Mouse (Mus musculus) limb, embryonic 10.5 days (tissue): ENCODE data around the gene Slc6a12. TPM values are rescaled to one million over a fixed set of nuclear protein-coding genes. Genes with fewer than 3 reads are reported as not detected.
A peak's percentile ranks its signal among the peaks of the same experiment; 100 is the strongest.

Experiments
- DNase-seq: peaks from one replicate; pipeline ENCODE4 v3.0.0-alpha.2; 2017; ENCODE audit warnings: low spot score
- H3K27ac ChIP-seq: fragments of 300-500 bp; sonication (generic); 2 replicates; pipeline ENCODE4 v1.5.1; 2016; ENCODE audit warnings: mild to moderate bottlenecking
- H3K27me3 ChIP-seq: fragments of 300-500 bp; sonication (generic); 2 replicates; pipeline ENCODE4 v1.6.1; 2016; ENCODE audit warnings: low read depth, mild to moderate bottlenecking; ENCODE audit not compliant: poor library complexity, severe bottlenecking
- H3K36me3 ChIP-seq: fragments of 300-500 bp; sonication (generic); 2 replicates; pipeline ENCODE4 v1.6.1; 2016; ENCODE audit warnings: mild to moderate bottlenecking, moderate library complexity
- H3K4me1 ChIP-seq: fragments of 300-500 bp; sonication (generic); 2 replicates; pipeline ENCODE4 v1.6.1; 2016
- H3K4me3 ChIP-seq: fragments of 300-500 bp; sonication (generic); 2 replicates; pipeline ENCODE4 v1.5.1; 2016; ENCODE audit warnings: mild to moderate bottlenecking, moderate library complexity
- H3K9me3 ChIP-seq: fragments of 300-500 bp; sonication (generic); replicated peaks from 2 replicates; pipeline ENCODE4 v1.6.1; 2016; ENCODE audit warnings: mild to moderate bottlenecking
- WGBS: fragments of 180-500 bp; shearing (Covaris S2); methylation state at CpG from one replicate; pipeline ENCODE4 v1.1.7; 2016; 5-methylcytosine and 5-hydroxymethylcytosine counted together
- polyA plus RNA-seq: library from polyadenylated mRNA; unstranded; fragments of >200 nt; fragmentation: Nextera tagmentation; extraction: Ambion mirVana; gene quantifications from 2 replicates; pipeline ENCODE4 v1.2.1, GENCODE M21; 2016

Slc6a12 gene
- polyA plus RNA-seq, 1 experiment from 2014 or later: 0.55 TPM

GRCm38 (mm10) chr6:121326486-121327069, 16.3 kb upstream of the Slc6a12 start:
- no peak for DNase-seq
- Histone ChIP-seq H3K9me3 (no peaks in the 10 kb centered on the region), H3K4me1 (peaks cover 38% of the 10 kb centered on the region), H3K27me3 (0 out of 2 replicates have a peak, but pooled peaks cover 3% of the 10 kb centered on the region), H3K36me3 (no peaks in the 10 kb centered on the region), H3K4me3 (no peak overlapping the region), H3K27ac (0 out of 2 replicates have a peak overlapping the region, but pooled peaks have one; percentile 42)
- 38% methylated on average over 10 of the region's 10 CpGs for WGBS

- WGBS: 67% methylated on average over 9 of the region's 9 CpGs
- Histone ChIP-seq H3K36me3 (no peaks in the 10 kb centered on the region), H3K4me3 (no peak overlapping the region), H3K27me3 (0 out of 2 replicates have a peak, but pooled peaks cover 3% of the 10 kb centered on the region), H3K27ac (no peak overlapping the region; the same call in 1 of the 2 replicates), H3K4me1 (peaks cover 38% of the 10 kb centered on the region), H3K9me3 (no peaks in the 10 kb centered on the region)
- no peak for DNase-seq
Measured at GRCm38 (mm10) chr6:121328417-121328884, 14.4 kb upstream of the Slc6a12 start.

DNA sequence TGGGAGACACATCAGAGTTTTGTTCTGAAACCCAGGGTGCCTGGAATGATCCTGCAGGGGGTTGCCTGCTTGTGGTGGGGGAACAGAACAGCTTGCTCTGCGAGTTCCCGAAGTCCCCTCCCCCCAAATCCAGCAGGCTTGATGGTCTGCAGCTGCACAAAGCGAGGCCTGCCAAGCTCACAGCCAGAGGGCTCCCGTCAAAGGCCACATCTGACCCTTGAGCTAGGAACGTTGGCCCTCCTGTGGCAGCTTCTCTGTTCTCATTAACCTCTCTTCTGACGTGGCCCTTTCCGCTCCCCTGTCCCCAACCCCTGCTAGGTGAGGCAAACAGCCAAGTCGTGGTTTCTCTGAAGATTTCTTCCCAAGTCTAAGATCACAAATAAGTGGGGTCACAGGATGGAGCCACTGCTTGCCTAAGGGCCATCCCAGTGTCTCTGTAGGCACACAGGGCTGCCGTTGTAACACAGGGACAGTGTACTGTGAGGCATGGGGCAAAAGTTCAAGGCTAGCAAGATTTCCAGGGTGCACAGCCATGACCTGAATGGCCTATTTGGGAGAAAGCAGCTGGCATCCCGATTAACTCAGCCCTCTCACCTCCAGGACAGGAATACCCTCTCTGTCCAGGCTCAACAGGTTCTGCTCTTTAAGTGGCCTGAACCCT, 12.9 kb upstream of the Slc6a12 start:
- Histone ChIP-seq H3K9me3 (no peaks in the 10 kb centered on the region), H3K4me3 (no peak overlapping the region), H3K27ac (peak overlapping the region; percentile 70), H3K27me3 (0 out of 2 replicates have a peak, but pooled peaks cover 3% of the 10 kb centered on the region), H3K4me1 (peaks cover 38% of the 10 kb centered on the region), H3K36me3 (no peaks in the 10 kb centered on the region)
- 15% methylated on average over 10 of the region's 10 CpGs for WGBS
- DNase-seq: peak; percentile 62

GRCm38 (mm10) chr6:121335841-121336240, 7.0 kb upstream of the Slc6a12 start:
- Histone ChIP-seq H3K4me3 (no peak overlapping the region), H3K27ac (no peak overlapping the region), H3K9me3 (no peaks in the 10 kb centered on the region), H3K4me1 (peaks cover 4% of the 10 kb centered on the region; the same call in 1 of the 2 replicates), H3K36me3 (no peaks in the 10 kb centered on the region), H3K27me3 (peaks cover 12% of the 10 kb centered on the region; the same call in 1 of the 2 replicates)
- WGBS: 79% methylated on average over 9 of the region's 9 CpGs
- DNase-seq: no peak

GRCm38 (mm10) chr6:121336558-121336957, 6.3 kb upstream of the Slc6a12 start:
- Histone ChIP-seq H3K4me1 (peaks cover 4% of the 10 kb centered on the region; the same call in 1 of the 2 replicates), H3K27ac (no peak overlapping the region), H3K9me3 (no peaks in the 10 kb centered on the region), H3K4me3 (no peak overlapping the region), H3K27me3 (peaks cover 17% of the 10 kb centered on the region; the same call in 1 of the 2 replicates), H3K36me3 (no peaks in the 10 kb centered on the region)
- no peak for DNase-seq
- whole genome bisulfite sequencing: 73% methylated on average over 8 of the region's 8 CpGs

- H3K36me3 ChIP-seq: no peaks in the 10 kb centered on the region
- H3K4me1 ChIP-seq: peaks cover 4% of the 10 kb centered on the region; the same call in 1 of the 2 replicates
- no peak overlapping the region for H3K27ac ChIP-seq
- 95% methylated on average over 9 of the region's 9 CpGs for WGBS
- no peak overlapping the region for H3K4me3 ChIP-seq
- DNase-seq: no peak
- no peaks in the 10 kb centered on the region for H3K9me3 ChIP-seq
- peaks cover 22% of the 10 kb centered on the region for H3K27me3 ChIP-seq
Measured at GRCm38 (mm10) chr6:121337229-121337628, 5.6 kb upstream of the Slc6a12 start.

- peaks cover 25% of the 10 kb centered on the region for H3K27me3 ChIP-seq
- peaks cover 10% of the 10 kb centered on the region for H3K4me1 ChIP-seq
- WGBS: 32% methylated on average over 3 of the region's 3 CpGs
- H3K27ac ChIP-seq: no peak overlapping the region
- no peaks in the 10 kb centered on the region for H3K36me3 ChIP-seq
- peak; percentile 82 for DNase-seq
- H3K4me3 ChIP-seq: no peak overlapping the region
- no peaks in the 10 kb centered on the region for H3K9me3 ChIP-seq
Measured at GRCm38 (mm10) chr6:121337770-121338518, 4.9 kb upstream of the Slc6a12 start.

DNA sequence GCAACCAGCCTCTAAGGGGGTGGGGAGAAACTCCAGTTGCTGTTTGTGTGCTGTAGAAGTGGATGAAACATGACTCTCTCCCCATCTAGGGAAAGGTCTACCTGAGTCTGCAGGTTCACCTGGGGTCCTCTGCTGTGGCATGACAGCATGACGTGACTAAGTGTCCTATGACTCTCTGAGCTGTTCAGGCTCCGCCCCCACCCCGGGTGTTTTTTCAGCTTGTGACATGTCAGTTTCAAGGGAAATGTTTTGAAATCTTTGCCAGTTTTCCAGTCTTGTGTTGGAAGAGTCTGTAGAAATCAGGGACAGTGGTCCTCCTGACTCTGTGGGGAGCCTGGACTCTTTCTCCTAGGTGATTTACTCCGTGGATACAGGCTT, 4.4 kb upstream of the Slc6a12 start:
- no peaks in the 10 kb centered on the region for H3K36me3 ChIP-seq
- H3K9me3 ChIP-seq: no peaks in the 10 kb centered on the region
- H3K4me1 ChIP-seq: peaks cover 16% of the 10 kb centered on the region
- WGBS: 57% methylated on average over 4 of the region's 4 CpGs
- peaks cover 31% of the 10 kb centered on the region for H3K27me3 ChIP-seq
- H3K27ac ChIP-seq: no peak overlapping the region
- no peak for DNase-seq
- no peak overlapping the region for H3K4me3 ChIP-seq

DNA sequence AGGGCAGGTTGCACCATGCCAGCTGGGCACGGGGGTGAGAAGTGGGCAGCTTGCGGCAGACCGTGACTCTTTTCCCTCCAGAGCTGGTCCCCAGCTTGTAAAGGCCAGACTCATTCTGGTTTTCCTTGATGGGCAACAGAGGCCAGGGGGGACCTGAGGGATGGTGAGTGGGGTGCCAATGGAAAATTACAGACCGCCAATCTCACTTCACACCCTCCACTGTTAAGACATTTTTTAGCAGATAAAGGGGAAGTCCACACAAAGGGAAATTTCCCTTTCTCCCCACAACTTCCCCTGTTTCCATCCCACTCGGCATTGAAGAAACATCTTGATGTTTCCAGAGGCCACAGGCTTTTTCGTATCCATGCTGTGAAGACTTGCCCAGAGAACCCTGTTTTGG, 1.2 kb upstream of the Slc6a12 start:
- Histone ChIP-seq H3K4me1 (peaks cover 43% of the 10 kb centered on the region), H3K4me3 (no peak overlapping the region), H3K27ac (no peak overlapping the region), H3K27me3 (peaks cover 35% of the 10 kb centered on the region), H3K9me3 (no peaks in the 10 kb centered on the region), H3K36me3 (no peaks in the 10 kb centered on the region)
- WGBS: 87% methylated on average over 6 of the region's 6 CpGs
- no peak for DNase-seq

- H3K27ac ChIP-seq: no peak overlapping the region
- peaks cover 45% of the 10 kb centered on the region for H3K4me1 ChIP-seq
- H3K4me3 ChIP-seq: no peak overlapping the region
- no peaks in the 10 kb centered on the region for H3K9me3 ChIP-seq
- DNase-seq: no peak
- WGBS: 64% methylated on average over 6 of the region's 6 CpGs
- H3K36me3 ChIP-seq: no peaks in the 10 kb centered on the region
- H3K27me3 ChIP-seq: peaks cover 43% of the 10 kb centered on the region
Measured at GRCm38 (mm10) chr6:121343771-121344123, 871 bp downstream of the Slc6a12 start.

DNA sequence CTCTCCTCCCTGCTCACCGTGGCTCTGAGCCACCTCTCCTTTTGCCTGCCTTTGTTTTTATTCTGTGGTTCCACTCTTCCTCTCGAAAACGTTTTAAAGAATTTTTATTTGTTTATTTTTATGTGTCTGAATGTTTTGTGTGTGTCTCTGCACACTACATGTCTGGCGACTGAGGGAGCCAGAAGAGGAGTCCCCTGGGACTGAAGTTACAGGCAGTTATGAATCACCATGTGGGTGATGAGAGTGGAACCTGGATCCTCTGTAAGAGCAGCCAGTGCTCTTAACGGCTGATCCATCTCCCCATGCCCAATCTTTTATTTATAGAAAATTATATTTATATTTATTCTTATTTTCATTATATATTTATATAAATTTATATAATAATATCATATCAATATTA, 1.5 kb downstream of the Slc6a12 start:
- Histone ChIP-seq H3K27me3 (peaks cover 43% of the 10 kb centered on the region), H3K4me1 (peaks cover 45% of the 10 kb centered on the region), H3K9me3 (no peaks in the 10 kb centered on the region), H3K36me3 (no peaks in the 10 kb centered on the region), H3K27ac (no peak overlapping the region), H3K4me3 (no peak overlapping the region)
- no peak for DNase-seq
- WGBS: 78% methylated on average over 5 of the region's 5 CpGs

DNA sequence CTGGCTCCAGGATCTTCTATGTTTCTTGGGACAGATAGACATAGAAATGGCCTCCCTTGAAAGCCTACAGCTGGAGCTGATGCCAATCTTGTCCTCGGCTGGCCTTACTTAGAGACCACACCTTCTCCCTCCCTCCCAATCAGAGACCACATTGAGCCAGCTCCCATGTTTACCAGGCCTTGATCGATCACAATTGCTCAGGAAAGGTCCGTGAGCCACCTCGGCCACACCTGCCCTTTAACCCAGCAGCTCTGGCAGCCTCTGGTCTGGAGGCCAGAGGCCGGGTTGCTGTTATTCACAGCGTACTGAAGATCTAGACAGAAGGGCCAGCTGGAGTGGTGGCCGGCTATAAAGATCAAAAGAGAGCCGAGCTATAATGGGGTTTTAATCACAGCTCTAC, 3.6 kb downstream of the Slc6a12 start:
- Histone ChIP-seq H3K4me1 (peaks cover 45% of the 10 kb centered on the region), H3K27me3 (peaks cover 28% of the 10 kb centered on the region), H3K9me3 (no peaks in the 10 kb centered on the region), H3K4me3 (no peak overlapping the region), H3K27ac (0 out of 2 replicates have a peak overlapping the region, but pooled peaks have one; percentile 43), H3K36me3 (no peaks in the 10 kb centered on the region)
- WGBS: 7% methylated on average over 8 of the region's 8 CpGs
- DNase-seq: no peak

DNA sequence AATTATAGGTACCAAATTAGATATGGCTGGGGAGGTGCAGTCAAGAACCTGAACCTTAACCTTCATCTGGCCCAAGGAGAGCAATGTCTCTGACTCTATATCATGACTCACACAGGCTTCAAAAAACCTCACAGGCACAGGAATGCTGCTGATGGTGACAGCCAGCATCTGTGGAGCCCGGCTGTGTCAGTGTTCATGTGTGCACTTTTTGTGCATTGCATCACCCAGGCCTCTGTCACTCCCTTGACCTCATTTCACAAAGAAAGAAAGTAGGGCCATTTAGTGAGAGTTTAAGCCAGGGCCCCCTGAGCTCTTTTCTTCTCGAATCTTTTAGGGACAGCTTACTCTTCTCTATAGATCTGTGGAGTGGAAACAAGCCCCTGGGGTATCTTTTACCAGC, 9.4 kb downstream of the Slc6a12 start:
- Histone ChIP-seq H3K4me1 (peaks cover under 1% of the 10 kb centered on the region; the same call in 1 of the 2 replicates), H3K4me3 (no peak overlapping the region), H3K27me3 (peaks cover 7% of the 10 kb centered on the region; the same call in 1 of the 2 replicates), H3K9me3 (no peaks in the 10 kb centered on the region), H3K27ac (no peak overlapping the region), H3K36me3 (no peaks in the 10 kb centered on the region)
- DNase-seq: no peak
- WGBS: 75% methylated on average over 2 of the region's 2 CpGs
